Mouse (Mus musculus): ENCODE results near the gene Ttll10. TPM values are rescaled to one million over a fixed set of nuclear protein-coding genes. Genes with fewer than 3 reads are reported as not detected.

Gene Ttll10
- total and polyA plus RNA-seq, 3 experiments: 0.11 TPM; not detected in 2

GRCm38 (mm10) chr4:156004109-156004508 is 55.1 kb downstream of the Ttll10 start:
- TF ChIP-seq JUND (IDR thresholded peaks at IDR 0.05; ENCODE audit: low read depth, low read length): no peak
- no peak for DNase-seq (ENCODE audit: low read depth, low spot score)
- H3K9ac ChIP-seq (ENCODE audit: control insufficient read depth, low read depth, low read length, poor library complexity, severe bottlenecking): no peak overlapping the region
- no peak overlapping the region for H3K27ac ChIP-seq (ENCODE audit: control insufficient read depth, low read depth, low read length)
- H3K79me2 ChIP-seq (ENCODE audit: control insufficient read depth, insufficient read depth, low read length, poor library complexity): no peaks in the 10 kb centered on the region; the same call in 1 of the 2 replicates
- no peaks in the 10 kb centered on the region for H3K4me1 ChIP-seq (ENCODE audit: control insufficient read depth in 1 of 2, insufficient read depth in 2 of 2, low read length in 2 of 2)
- no peaks in the 10 kb centered on the region for H3K9me3 ChIP-seq (replicated peaks; ENCODE audit: insufficient read depth, low read length)
- H3K4me3 ChIP-seq (ENCODE audit: control insufficient read depth in 1 of 2, insufficient read depth in 1 of 2, low read depth in 2 of 2, low read length in 2 of 2): no peak overlapping the region
- peaks cover 0 to 35% of the 10 kb centered on the region in 2 experiments; a peak in 2 of 4 replicates for H3K36me3 ChIP-seq (ENCODE audit: control insufficient read depth in 1 of 2, insufficient read depth in 2 of 2, low read length in 2 of 2)
- H3K27me3 ChIP-seq (ENCODE audit: control insufficient read depth in 1 of 2, insufficient read depth in 2 of 2, low read length in 2 of 2): no peaks in the 10 kb centered on the region

GRCm38 (mm10) chr4:155993606-155994005 is 65.6 kb downstream of the Ttll10 start:
- H3K9ac ChIP-seq (ENCODE audit: control insufficient read depth, low read depth, low read length, poor library complexity, severe bottlenecking): peak overlapping the region; percentile 99
- TF ChIP-seq GABPA (IDR thresholded peaks at IDR 0.05; ENCODE audit: low read depth, low read length): no peak
- TF ChIP-seq MXI1 (IDR thresholded peaks at IDR 0.05; ENCODE audit: low read depth, low read length): 0 out of 2 replicates have a peak, but pooled peaks have one; percentile 33
- TF ChIP-seq CHD1 (IDR thresholded peaks at IDR 0.05; ENCODE audit: low read depth, low read length): peak; percentile 95
- H3K27ac ChIP-seq (ENCODE audit: control insufficient read depth, low read depth, low read length): peak overlapping the region; percentile 97
- H3K4me3 ChIP-seq (ENCODE audit: control insufficient read depth in 1 of 2, insufficient read depth in 1 of 2, low read depth in 2 of 2, low read length in 2 of 2): peak overlapping the region; percentile 81 to 98
- peaks cover 52% of the 10 kb centered on the region for H3K79me2 ChIP-seq (ENCODE audit: control insufficient read depth, insufficient read depth, low read length, poor library complexity)
- no peaks in the 10 kb centered on the region for H3K9me3 ChIP-seq (replicated peaks; ENCODE audit: insufficient read depth, low read length)
- H3K27me3 ChIP-seq (ENCODE audit: control insufficient read depth in 1 of 2, insufficient read depth in 2 of 2, low read length in 2 of 2): no peaks in the 10 kb centered on the region
- peaks cover 4 to 33% of the 10 kb centered on the region in 2 experiments for H3K4me1 ChIP-seq (ENCODE audit: control insufficient read depth in 1 of 2, insufficient read depth in 2 of 2, low read length in 2 of 2)
- DNase-seq (ENCODE audit: low read depth, low spot score): no peak
- peaks cover 11 to 35% of the 10 kb centered on the region in 2 experiments for H3K36me3 ChIP-seq (ENCODE audit: control insufficient read depth in 1 of 2, insufficient read depth in 2 of 2, low read length in 2 of 2)

- H3K36me3 ChIP-seq (ENCODE audit: control insufficient read depth in 1 of 2, insufficient read depth in 2 of 2, low read length in 2 of 2): peaks cover 9 to 38% of the 10 kb centered on the region in 2 experiments
- H3K9me3 ChIP-seq (replicated peaks; ENCODE audit: insufficient read depth, low read length): no peaks in the 10 kb centered on the region
- peaks cover 7 to 37% of the 10 kb centered on the region in 2 experiments for H3K4me1 ChIP-seq (ENCODE audit: control insufficient read depth in 1 of 2, insufficient read depth in 2 of 2, low read length in 2 of 2)
- no peaks in the 10 kb centered on the region for H3K27me3 ChIP-seq (ENCODE audit: control insufficient read depth in 1 of 2, insufficient read depth in 2 of 2, low read length in 2 of 2)
- H3K79me2 ChIP-seq (ENCODE audit: control insufficient read depth, insufficient read depth, low read length, poor library complexity): peaks cover 52% of the 10 kb centered on the region
- H3K4me3 ChIP-seq (ENCODE audit: control insufficient read depth in 1 of 2, insufficient read depth in 1 of 2, low read depth in 2 of 2, low read length in 2 of 2): peak overlapping the region; percentile 81 to 98
- H3K9ac ChIP-seq (ENCODE audit: control insufficient read depth, low read depth, low read length, poor library complexity, severe bottlenecking): peak overlapping the region; percentile 99
- peak; percentile 97 for DNase-seq (ENCODE audit: low read depth, low spot score)
- peak overlapping the region; percentile 97 for H3K27ac ChIP-seq (ENCODE audit: control insufficient read depth, low read depth, low read length)
- TF ChIP-seq TCF12 (IDR thresholded peaks at IDR 0.05; ENCODE audit: low read depth, low read length) (peak; percentile 59), CHD1 (IDR thresholded peaks at IDR 0.05; ENCODE audit: low read depth, low read length) (no peak), ZKSCAN1 (IDR thresholded peaks at IDR 0.05; ENCODE audit: low read depth, low read length) (no peak), E2F4 (IDR thresholded peaks at IDR 0.05; ENCODE audit: borderline replicate concordance, low read depth, low read length) (no peak), CTCF (IDR thresholded peaks at IDR 0.05 in 2 of 3, conservative IDR thresholded peaks at IDR 0.05 in 1 of 3; ENCODE audit: control insufficient read depth in 1 of 3, insufficient read depth in 1 of 3, low read depth in 2 of 3, low read length in 3 of 3, poor library complexity in 1 of 3, severe bottlenecking in 1 of 3) (no peak), TAL1 (IDR thresholded peaks at IDR 0.05; ENCODE audit: low read length) (no peak), ZC3H11A (IDR thresholded peaks at IDR 0.05; ENCODE audit: low read depth, low read length) (no peak), SIN3A (IDR thresholded peaks at IDR 0.05; ENCODE audit: low read length) (peak; percentile 87; the same call in 1 of the 2 replicates), RCOR1 (IDR thresholded peaks at IDR 0.05; ENCODE audit: low read depth, low read length) (peak; percentile 18; the same call in 1 of the 2 replicates), MYC (IDR thresholded peaks at IDR 0.05; ENCODE audit: low read depth, low read length) (no peak), EP300 (IDR thresholded peaks at IDR 0.05; ENCODE audit: low read depth in 1 of 2, low read length in 2 of 2) (peak in 1 of 2 experiments; percentile 36; a peak in 1 of 4 replicates), MAZ (IDR thresholded peaks at IDR 0.05; ENCODE audit: low read depth, low read length) (no peak), RAD21 (IDR thresholded peaks at IDR 0.05; ENCODE audit: low read depth, low read length) (no peak), POLR2A (IDR thresholded peaks at IDR 0.05; ENCODE audit: control insufficient read depth in 1 of 2, insufficient read depth in 1 of 2, low read depth in 1 of 2, low read length in 2 of 2, poor library complexity in 1 of 2) (peak; percentile 68 to 91; a peak in 3 of 4 replicates), BHLHE40 (IDR thresholded peaks at IDR 0.05; ENCODE audit: borderline replicate concordance, low read depth, low read length) (no peak), JUND (IDR thresholded peaks at IDR 0.05; ENCODE audit: low read depth, low read length) (no peak), ZNF384 (IDR thresholded peaks at IDR 0.05; ENCODE audit: low read depth, low read length) (peak; percentile 89), UBTF (IDR thresholded peaks at IDR 0.05; ENCODE audit: borderline replicate concordance, insufficient read depth, low read depth, low read length) (0 out of 2 replicates have a peak, but pooled peaks have one; percentile 58), CHD2 (IDR thresholded peaks at IDR 0.05; ENCODE audit: low read length) (no peak), HCFC1 (IDR thresholded peaks at IDR 0.05; ENCODE audit: low read depth, low read length) (peak; percentile 94), MAX (IDR thresholded peaks at IDR 0.05; ENCODE audit: low read length) (peak; percentile 94), MYB (IDR thresholded peaks at IDR 0.05; ENCODE audit: low read depth, low read length) (no peak), POLR2AphosphoS2 (IDR thresholded peaks at IDR 0.05; ENCODE audit: low read length) (no peak)
These were observed 66.2 kb downstream of the Ttll10 start for GRCm38 (mm10) chr4:155992906-155993547.
